Mouse (Mus musculus): ENCODE results near the gene Perm1.

Perm1 gene

GRCm38 (mm10) chr4:156215649-156216048 lies at the start of gene Perm1:
Gene Perm1, plus strand, starts transcription at chr4:156215868.
- DNase-seq (ENCODE audit: low read depth, low spot score), result peak; percentile 40

DNA sequence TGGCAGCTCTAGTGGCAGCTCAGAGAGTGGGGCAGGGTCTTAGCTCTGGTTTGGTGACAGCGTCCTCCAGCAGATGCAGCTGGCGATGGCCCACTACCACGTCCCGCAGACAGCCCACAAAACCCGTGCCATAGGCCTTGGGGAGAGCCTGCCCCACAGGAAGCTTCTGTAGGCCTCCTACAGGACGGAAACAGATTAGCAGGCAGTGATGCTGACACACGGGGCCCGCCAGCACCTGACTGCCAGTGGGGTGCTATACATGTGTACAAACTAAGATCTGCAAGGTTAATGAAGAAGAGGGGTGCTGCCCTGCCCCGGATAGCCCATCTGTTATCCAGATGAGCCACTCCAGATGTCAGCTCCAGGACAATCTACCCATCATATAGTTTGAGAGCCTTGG lies 49.2 kb upstream of the Perm1 start:
- no peak for DNase-seq (ENCODE audit: low read depth, low spot score)

GRCm38 (mm10) chr4:156168611-156169010 lies 47.1 kb upstream of the Perm1 start:
- DNase-seq (ENCODE audit: low read depth, low spot score), result no peak

DNA sequence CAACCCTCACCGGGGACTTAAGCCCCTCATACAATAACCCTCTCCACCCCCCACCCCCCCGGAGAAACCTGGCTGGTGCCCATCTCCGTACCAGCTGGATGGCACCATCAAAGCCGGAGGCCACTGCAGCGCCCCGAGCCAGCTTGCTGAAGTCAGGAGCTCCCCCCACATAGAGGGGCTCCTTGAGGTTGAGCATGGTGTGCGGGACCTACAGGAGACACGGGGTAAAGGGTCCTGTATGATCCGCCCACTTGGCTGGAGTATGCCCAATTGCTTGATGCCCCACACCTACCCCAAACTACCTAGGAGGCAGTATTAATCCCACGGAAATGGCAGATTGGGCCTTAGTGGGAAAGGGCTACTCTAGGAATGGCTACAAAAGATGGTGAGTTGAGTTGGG lies 46.5 kb upstream of the Perm1 start:
- no peak for DNase-seq (ENCODE audit: low read depth, low spot score)

DNA sequence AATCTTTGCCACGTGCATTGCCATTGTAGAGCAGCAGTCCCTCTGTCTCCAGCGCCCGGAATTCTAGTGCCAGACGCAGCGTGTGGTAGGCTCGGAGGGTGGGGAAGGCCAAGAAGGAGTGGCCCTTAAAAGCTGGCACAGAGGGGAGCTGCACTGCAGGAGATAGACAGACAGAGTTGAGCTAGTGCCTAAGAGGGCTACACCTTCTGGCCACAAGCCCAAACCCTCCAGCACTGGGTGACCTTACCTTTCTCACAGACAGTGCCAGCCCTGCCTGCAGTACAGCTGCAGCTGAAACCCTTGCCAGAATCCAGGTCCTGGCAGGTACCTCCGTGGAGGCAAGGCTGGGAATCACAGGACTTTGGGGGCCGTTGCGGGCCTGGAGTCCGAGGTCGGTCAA lies 43.8 kb upstream of the Perm1 start:
- DNase-seq (ENCODE audit: low read depth, low spot score), result no peak

GRCm38 (mm10) chr4:156177630-156178029 lies 38.0 kb upstream of the Perm1 start:
- DNase-seq (ENCODE audit: low read depth, low spot score), result no peak

- no peak for DNase-seq (ENCODE audit: low read depth, low spot score)
Measured at GRCm38 (mm10) chr4:156183747-156184146, 31.9 kb upstream of the Perm1 start.

- DNase-seq (ENCODE audit: low read depth, low spot score), result peak; percentile 35
Measured at GRCm38 (mm10) chr4:156184291-156184954, 31.2 kb upstream of the Perm1 start.

GRCm38 (mm10) chr4:156185456-156185949 lies 30.2 kb upstream of the Perm1 start:
- peak; percentile 33 for DNase-seq (ENCODE audit: low read depth, low spot score)

GRCm38 (mm10) chr4:156185950-156186850 lies 29.5 kb upstream of the Perm1 start:
- peak; percentile 69 for DNase-seq (ENCODE audit: low read depth, low spot score)

GRCm38 (mm10) chr4:156188162-156188810 lies 27.4 kb upstream of the Perm1 start:
- no peak for DNase-seq (ENCODE audit: low read depth, low spot score)

GRCm38 (mm10) chr4:156188811-156189323 lies 26.8 kb upstream of the Perm1 start:
- DNase-seq (ENCODE audit: low read depth, low spot score), result peak; percentile 44

DNA sequence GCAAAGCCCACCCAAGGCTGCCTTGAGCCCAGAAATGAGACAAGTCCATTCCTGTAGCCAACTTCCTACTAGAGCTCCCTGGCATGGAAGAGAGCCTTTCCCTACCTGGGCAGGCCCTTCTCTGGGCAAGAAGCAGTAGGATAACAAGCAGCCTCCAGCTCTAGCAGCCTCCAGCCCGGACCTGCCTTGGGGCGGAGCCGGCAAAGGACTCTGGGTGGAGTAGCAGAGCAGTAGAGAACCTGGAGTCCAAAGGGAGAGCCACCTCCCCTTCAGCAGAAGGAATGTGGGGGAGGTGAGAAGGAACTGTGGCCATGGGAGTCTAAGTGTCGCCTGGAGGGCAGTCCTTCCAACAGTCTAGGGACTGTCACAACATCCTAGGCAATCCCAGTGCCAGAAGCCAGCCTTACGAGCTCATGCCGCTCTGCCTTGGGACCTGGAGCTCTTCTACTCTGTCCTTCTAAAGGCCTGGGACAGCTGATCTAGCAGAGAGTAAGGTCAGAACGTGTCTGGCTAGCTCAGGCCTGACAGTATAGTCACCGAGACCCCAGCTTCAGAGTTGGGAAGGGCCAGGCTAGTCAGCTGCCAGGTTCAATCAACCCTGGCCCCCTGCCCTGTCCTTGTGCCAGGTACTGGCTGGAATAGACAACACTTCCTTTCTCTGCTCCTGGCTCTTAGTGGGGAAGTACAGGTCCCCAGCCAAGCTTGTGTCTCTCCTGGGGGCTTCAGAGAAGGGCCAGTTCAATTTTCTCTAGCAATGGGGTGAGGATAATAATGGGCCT lies 23.1 kb upstream of the Perm1 start:
- DNase-seq (ENCODE audit: low read depth, low spot score), result no peak

DNA sequence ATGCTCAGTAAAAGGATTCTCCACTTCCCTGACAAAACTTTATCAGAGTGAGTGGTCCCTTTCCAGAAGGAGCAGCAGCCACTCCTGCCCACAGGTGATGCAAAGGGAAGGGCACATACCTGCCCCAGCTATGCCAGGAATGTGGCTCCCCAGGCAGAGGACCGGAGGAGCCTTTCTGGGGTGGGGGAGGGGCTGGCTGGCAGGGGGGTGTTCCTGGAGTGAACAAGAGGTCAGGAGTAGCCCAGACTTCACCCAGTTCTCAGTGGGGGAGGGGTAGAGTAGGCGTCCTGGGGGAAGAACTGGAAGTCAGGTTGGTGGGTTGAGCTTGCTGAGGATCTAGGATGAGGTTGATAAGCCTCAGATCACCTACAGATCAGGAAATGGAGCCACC lies 22.5 kb upstream of the Perm1 start:
- DNase-seq (ENCODE audit: low read depth, low spot score), result no peak

- DNase-seq (ENCODE audit: low read depth, low spot score), result no peak
Measured at GRCm38 (mm10) chr4:156193906-156194305, 21.8 kb upstream of the Perm1 start.

DNA sequence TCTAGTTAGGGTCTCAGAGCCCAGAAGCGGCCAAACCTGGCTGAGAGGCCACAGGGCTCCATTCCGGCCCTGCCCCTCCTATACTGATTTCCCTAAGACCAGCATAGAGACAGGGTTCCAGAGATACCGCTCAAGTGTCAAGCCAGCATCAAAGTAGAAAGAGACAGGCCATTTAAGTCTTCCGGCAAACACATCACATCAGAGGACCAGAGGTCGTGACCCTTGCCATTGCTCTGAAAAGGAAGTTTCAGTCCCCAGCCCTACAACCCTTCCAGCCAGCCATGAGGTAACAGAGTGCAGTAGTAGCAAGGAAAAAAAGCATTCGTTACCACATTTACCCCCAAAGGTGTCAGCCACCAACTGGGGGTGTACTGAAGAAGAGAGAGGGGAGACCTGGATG lies 21.3 kb upstream of the Perm1 start:
- no peak for DNase-seq (ENCODE audit: low read depth, low spot score)

GRCm38 (mm10) chr4:156195927-156196870 lies 19.5 kb upstream of the Perm1 start:
- DNase-seq (ENCODE audit: low read depth, low spot score), result peak; percentile 20

- peak; percentile 75 for DNase-seq (ENCODE audit: low read depth, low spot score)
Measured at GRCm38 (mm10) chr4:156197131-156197828, 18.4 kb upstream of the Perm1 start, which contains the start of gene Agrn. Gene Agrn, minus strand, starts transcription at chr4:156197488.

DNA sequence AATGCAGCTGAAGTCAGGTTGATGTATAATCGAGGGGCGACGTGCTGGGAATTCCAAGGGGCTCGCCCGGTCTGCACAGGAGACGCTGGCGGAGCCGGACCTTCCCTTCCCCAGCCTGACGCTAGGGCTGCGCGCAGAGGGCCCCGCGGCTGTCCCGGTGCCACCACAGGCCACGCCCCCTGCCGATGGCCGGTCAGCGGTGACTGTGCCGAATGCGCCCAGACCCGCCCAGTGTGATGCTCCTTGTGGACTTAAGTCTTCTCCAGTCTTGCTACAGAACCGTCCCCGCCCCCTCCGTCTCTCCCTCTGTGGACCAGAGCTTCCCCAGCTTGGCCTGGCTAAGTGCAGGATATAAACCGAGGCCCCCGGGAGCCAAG lies 17.9 kb upstream of the Perm1 start:
- peak; percentile 89 for DNase-seq (ENCODE audit: low read depth, low spot score)
